Mouse (Mus musculus) heart, adult 9 months (tissue): ENCODE results near the gene Spag4.
"Not testable (repeated sequence)": the region's sequence is repeated elsewhere in the genome, so short reads cannot be mapped to it uniquely, and the experiment has no call there.

Experiments
- DNase-seq, 2 experiments: peaks; one replicate each; pipeline ENCODE4 v3.0.0; 2022; ENCODE audit warnings: low spot score in 2 of 2

The Spag4 gene

GRCm38 (mm10) chr2:156110627-156111357 lies 45.8 kb downstream of the Spag4 start:
- no peak for DNase-seq

GRCm38 (mm10) chr2:156111358-156112079 lies 46.5 kb downstream of the Spag4 start, which contains the start of the genes Cpne1 and Rbm12:
Cpne1 (minus strand) TSS chr2:156111965.
Rbm12 (minus strand) TSS chr2:156111978.
- peak; percentile 88 to 90 for DNase-seq

GRCm38 (mm10) chr2:156112080-156112423 lies 47.1 kb downstream of the Spag4 start:
- not testable (repeated sequence) for DNase-seq

- no peak for DNase-seq
Measured at GRCm38 (mm10) chr2:156119566-156119965, 54.6 kb downstream of the Spag4 start.
